Mouse (Mus musculus) brain, embryonic 14.5 days (tissue): ENCODE results near the gene Atxn7l1. TPM values are rescaled to one million over a fixed set of nuclear protein-coding genes. Genes with fewer than 3 reads are reported as not detected.
A peak's percentile ranks its signal among the peaks of the same experiment; 100 is the strongest.

Source experiments
- DNase-seq: peaks from one replicate; pipeline ENCODE4 v3.0.0-alpha.2; 2011; ENCODE audit warnings: low read depth
- CTCF ChIP-seq: fragments of 200-500 bp; IDR thresholded peaks from 2 replicates; pipeline ENCODE4 v1.5.1; 2012; ENCODE audit warnings: inconsistent platforms, mild to moderate bottlenecking, moderate library complexity, borderline replicate concordance; ENCODE audit not compliant: insufficient read depth, insufficient read length; ENCODE audit errors: extremely low read depth
- POLR2A ChIP-seq: fragments of 200-500 bp; IDR thresholded peaks from 2 replicates; pipeline ENCODE4 v1.6.1; 2012; ENCODE audit warnings: mild to moderate bottlenecking, inconsistent platforms, borderline replicate concordance; ENCODE audit not compliant: poor library complexity, insufficient read depth, insufficient read length, severe bottlenecking; ENCODE audit errors: extremely low read depth
- polyA plus RNA-seq: library from polyadenylated mRNA; depleted of rRNA; stranded (reverse); fragments of >200 nt; gene quantifications from 2 replicates; pipeline ENCODE4 v1.2.3, GENCODE M21; 2012

Gene Atxn7l1
- polyA plus RNA-seq, 1 experiment = 43.3 TPM

- DNase-seq = peak; percentile 76
- no peak for TF ChIP-seq POLR2A
- TF ChIP-seq CTCF = no peak
Measured at GRCm38 (mm10) chr12:33302523-33303383, 155.3 kb downstream of the Atxn7l1 start.

DNA sequence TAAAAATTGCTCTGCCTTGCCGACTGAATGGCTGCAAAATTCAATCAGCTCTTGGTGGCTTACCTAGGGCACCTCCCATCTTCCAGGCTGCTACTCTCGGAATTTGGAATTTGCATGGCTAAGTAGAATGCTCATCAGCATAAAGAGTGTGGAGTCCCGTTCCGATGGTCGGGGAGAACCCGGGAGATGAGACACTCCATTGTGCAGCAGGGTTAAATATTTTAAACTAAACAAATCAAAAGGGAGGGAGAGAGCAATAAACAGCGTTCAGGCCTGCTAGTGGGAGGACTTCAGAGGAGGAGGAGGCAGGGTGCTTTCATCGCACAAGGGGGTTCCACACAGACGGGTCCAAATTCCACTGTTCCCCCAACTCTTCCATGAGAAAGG is 155.9 kb downstream of the Atxn7l1 start:
- no peak for DNase-seq
- TF ChIP-seq POLR2A (no peak), CTCF (no peak)

GRCm38 (mm10) chr12:33305106-33305505 is 157.6 kb downstream of the Atxn7l1 start:
- no peak for TF ChIP-seq CTCF
- no peak for TF ChIP-seq POLR2A
- no peak for DNase-seq

DNA sequence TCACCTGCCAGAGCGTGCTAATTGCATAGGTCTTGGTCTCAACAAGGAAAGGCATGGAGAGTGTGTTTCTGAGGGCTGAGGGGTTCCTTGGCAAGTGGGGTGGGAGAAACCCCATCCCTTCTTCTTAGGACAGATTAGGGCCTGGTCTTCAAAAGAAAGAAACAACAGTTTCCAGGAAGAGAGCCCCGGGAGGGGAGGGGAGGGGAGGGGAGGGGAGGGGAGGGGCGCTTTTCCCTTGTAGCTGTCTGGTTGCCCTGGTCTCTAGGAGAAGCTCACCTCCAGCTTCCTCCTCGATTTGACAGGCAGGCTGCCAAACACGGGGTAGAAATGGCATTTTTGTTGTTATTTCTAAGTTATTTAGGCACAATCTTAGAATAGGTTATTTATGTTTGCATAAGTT is 159.0 kb downstream of the Atxn7l1 start:
- no peak for DNase-seq
- TF ChIP-seq POLR2A (no peak), CTCF (no peak)

DNA sequence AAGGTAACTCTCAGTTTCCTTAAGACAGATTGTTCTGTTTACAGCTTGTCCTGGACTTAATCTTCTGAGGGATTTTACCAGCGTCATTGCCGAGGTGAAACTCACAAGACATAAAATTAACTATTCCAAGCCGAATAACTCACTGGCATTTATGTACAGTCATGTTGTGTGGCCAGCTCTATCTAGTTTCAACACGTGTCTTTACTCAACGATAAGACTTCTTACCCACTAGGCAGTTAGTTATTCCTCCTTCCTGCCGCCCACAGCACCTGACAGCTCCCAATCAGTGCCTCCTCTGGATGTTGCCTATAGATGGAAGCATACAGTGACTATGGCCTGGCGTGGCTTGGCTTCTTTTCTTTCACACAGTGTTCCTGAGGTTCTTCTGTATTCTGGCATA is 161.2 kb downstream of the Atxn7l1 start:
- no peak for DNase-seq
- no peak for TF ChIP-seq POLR2A
- no peak for TF ChIP-seq CTCF

DNA sequence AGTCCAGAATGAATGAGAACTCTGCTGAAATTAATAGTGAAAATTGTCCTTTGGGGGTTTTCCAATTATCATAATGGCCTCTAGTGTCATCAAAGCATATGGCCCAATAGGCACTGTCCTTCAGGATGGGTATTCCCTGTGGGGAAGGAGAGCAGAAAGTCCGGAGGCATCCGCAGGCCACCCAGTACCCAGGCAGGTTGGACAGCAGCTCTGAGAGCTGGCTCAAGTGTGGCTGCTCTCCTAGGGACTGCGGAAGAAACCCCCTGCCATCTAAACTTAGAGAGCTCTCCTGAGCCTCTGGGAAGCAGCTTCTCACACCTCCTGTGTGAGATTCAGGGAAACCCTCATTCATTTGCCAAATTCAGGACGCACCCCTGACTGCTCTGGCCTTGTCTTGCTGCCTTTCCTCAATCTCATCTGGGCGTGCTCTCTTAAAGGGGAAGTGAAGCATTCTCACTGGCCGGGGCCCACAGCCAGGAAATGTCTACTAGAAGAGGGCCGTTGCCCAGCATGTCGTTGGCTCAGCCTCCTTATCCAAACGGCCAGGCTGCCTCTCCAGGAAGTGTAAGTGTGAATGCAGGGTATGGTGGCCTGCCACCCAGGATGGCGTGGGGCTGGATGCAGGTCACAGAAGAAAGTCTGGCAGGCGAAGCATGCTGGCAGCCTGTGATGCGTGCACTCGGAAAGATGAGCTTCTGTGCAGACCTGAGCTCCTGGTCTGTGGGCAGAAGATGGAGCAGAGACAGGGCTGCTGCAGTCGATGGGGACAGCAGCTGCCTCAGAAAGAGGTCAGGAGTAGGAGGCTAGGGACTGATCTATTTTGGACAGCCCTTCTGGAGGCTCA is 166.6 kb downstream of the Atxn7l1 start:
- DNase-seq = peak; percentile 85
- TF ChIP-seq POLR2A (no peak), CTCF (no peak)

GRCm38 (mm10) chr12:33314924-33315643 is 167.6 kb downstream of the Atxn7l1 start:
- no peak for DNase-seq
- TF ChIP-seq POLR2A (no peak), CTCF (no peak)

- no peak for TF ChIP-seq CTCF
- no peak for TF ChIP-seq POLR2A
- DNase-seq = no peak
Measured at GRCm38 (mm10) chr12:33315804-33316203, 168.3 kb downstream of the Atxn7l1 start.

DNA sequence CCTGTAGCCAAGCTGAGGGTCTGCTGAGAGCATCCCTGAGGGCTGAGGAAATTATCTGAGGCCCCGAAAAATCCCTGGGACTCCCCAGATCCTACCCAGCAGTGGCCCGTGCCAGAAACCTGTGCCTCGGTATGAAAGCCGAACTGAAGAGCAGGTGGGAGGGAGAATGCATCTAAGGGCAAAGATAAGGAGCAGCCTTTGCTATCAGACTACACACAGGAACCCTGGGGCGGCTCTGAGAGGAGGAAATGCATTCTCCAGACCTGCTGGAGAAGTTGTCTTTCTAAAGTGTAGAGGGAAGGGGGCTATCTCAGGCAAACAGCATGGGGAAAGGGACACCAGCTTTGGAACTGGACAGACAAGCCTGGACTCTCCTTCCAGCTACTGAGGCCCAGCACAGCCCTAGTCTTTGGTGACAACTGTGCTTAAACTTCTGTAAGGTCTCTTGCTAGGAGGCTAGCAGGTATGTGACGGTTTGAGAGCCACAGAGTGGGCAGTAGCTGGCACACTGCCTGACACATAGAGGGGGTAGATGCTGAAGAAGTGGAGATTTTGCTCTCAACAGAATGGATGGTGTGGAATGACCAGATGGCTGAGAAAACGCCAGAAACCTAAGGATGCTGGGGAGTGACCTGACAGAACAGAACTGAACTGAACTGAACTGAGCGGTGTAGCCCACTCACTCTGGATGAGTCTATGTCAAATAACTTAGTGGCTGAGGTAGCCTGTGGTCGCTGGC is 170.5 kb downstream of the Atxn7l1 start:
- no peak for DNase-seq
- TF ChIP-seq CTCF (no peak), POLR2A (no peak)

- no peak for DNase-seq
- TF ChIP-seq CTCF (no peak), POLR2A (no peak)
Measured at GRCm38 (mm10) chr12:33322547-33322946, 175.1 kb downstream of the Atxn7l1 start.

- TF ChIP-seq POLR2A = no peak
- no peak for TF ChIP-seq CTCF
- no peak for DNase-seq
Measured at GRCm38 (mm10) chr12:33323821-33324220, 176.3 kb downstream of the Atxn7l1 start.

- no peak for DNase-seq
- TF ChIP-seq CTCF = no peak
- TF ChIP-seq POLR2A = no peak
Measured at GRCm38 (mm10) chr12:33325424-33325823, 177.9 kb downstream of the Atxn7l1 start.
